Mouse (Mus musculus) forebrain, postnatal 0 days (tissue): ENCODE results near the gene Tubgcp3. TPM values are rescaled to one million over a fixed set of nuclear protein-coding genes. Genes with fewer than 3 reads are reported as not detected.

Source experiments
- ATAC-seq: fragments of 200-750 bp; cut with Nextera tagmentation; 2 replicates; pipeline ENCODE4 v1.8.0; 2017; ENCODE audit warnings: mild to moderate bottlenecking, moderate library complexity
- DNase-seq: peaks from one replicate; pipeline ENCODE4 v3.0.0-alpha.2; 2015
- H3K27ac ChIP-seq: fragments of 300-500 bp; sonication (generic); 2 replicates; pipeline ENCODE4 v1.5.1; 2014; ENCODE audit warnings: low read depth, mild to moderate bottlenecking, antibody characterized with exemption, low read length, moderate library complexity, mixed read lengths
- H3K27me3 ChIP-seq: fragments of 300-500 bp; sonication (generic); 2 replicates; pipeline ENCODE4 v1.6.1; 2014; ENCODE audit warnings: mild to moderate bottlenecking, low read length, mixed read lengths; ENCODE audit not compliant: insufficient read depth
- H3K36me3 ChIP-seq: fragments of 300-500 bp; sonication (generic); 2 replicates; pipeline ENCODE4 v1.6.1; 2014; ENCODE audit warnings: mild to moderate bottlenecking, moderate library complexity; ENCODE audit not compliant: insufficient read depth
- H3K4me1 ChIP-seq: fragments of 300-500 bp; sonication (generic); 2 replicates; pipeline ENCODE4 v1.6.1; 2014; ENCODE audit warnings: antibody characterized with exemption; ENCODE audit not compliant: insufficient read depth
- H3K4me2 ChIP-seq: fragments of 300-500 bp; sonication (generic); 2 replicates; pipeline ENCODE4 v1.6.1; 2014; ENCODE audit warnings: low read depth, mild to moderate bottlenecking, moderate library complexity
- H3K4me3 ChIP-seq: fragments of 300-500 bp; sonication (generic); 2 replicates; pipeline ENCODE4 v1.5.1; 2014; ENCODE audit warnings: low read depth, low read length, mixed read lengths
- H3K9ac ChIP-seq: fragments of 300-500 bp; sonication (generic); 2 replicates; pipeline ENCODE4 v1.6.1; 2014; ENCODE audit warnings: mild to moderate bottlenecking
- H3K9me3 ChIP-seq: fragments of 300-500 bp; sonication (generic); 2 replicates; pipeline ENCODE4 v1.6.1; 2016; ENCODE audit warnings: low read length
- CTCF ChIP-seq: sonication (generic); IDR thresholded peaks from 2 replicates; pipeline ENCODE4 v1.5.1; 2016; ENCODE audit warnings: antibody characterized with exemption, control low read depth, low read depth
- WGBS: fragments of 180-500 bp; shearing (Covaris S2); extraction: QIAGEN DNeasy Blood & Tissue Kit; methylation state at CpG from one replicate; pipeline ENCODE4 v1.1.7; 2014; 5-methylcytosine and 5-hydroxymethylcytosine counted together
- microRNA-seq, 2 experiments: library from miRNA; unstranded; fragments of <30 nt; microRNA quantifications; one replicate each; pipeline ENCODE4; 2016
- polyA plus RNA-seq: library from polyadenylated mRNA; unstranded; fragments of >200 nt; fragmentation: Nextera tagmentation; extraction: Ambion mirVana; gene quantifications from 2 replicates; pipeline ENCODE4 v1.2.1, GENCODE M21; 2015
- total RNA-seq: library from RNA; depleted of rRNA; stranded (reverse); fragments of >200 nt; gene quantifications from 2 replicates; pipeline ENCODE4 v1.2.3, GENCODE M21; 2014; rRNA removed

Tubgcp3 gene
- total and polyA plus RNA-seq, 2 experiments from 2014 or later: 24.4 to 58.0 TPM

GRCm38 (mm10) chr8:12576003-12576402, 96.0 kb downstream of the Tubgcp3 start:
- 59% methylated on average over 5 of the region's 5 CpGs for WGBS
- no peak overlapping the region for H3K9ac ChIP-seq
- H3K9me3 ChIP-seq: no peaks in the 10 kb centered on the region
- TF ChIP-seq CTCF: no peak
- H3K4me1 ChIP-seq: no peaks in the 10 kb centered on the region
- H3K4me3 ChIP-seq: no peak overlapping the region
- no peaks in the 10 kb centered on the region for H3K27me3 ChIP-seq
- no peak for DNase-seq
- no peak overlapping the region for H3K4me2 ChIP-seq
- ATAC-seq: no peak
- no peaks in the 10 kb centered on the region for H3K36me3 ChIP-seq
- no peak overlapping the region for H3K27ac ChIP-seq

GRCm38 (mm10) chr8:12572814-12573534, 99.1 kb downstream of the Tubgcp3 start, which contains the start of gene Spaca7:
Gene Spaca7 (plus strand): TSS chr8:12573029.
- no peaks in the 10 kb centered on the region for H3K4me1 ChIP-seq
- no peak for TF ChIP-seq CTCF
- ATAC-seq: no peak
- DNase-seq: no peak
- H3K36me3 ChIP-seq: no peaks in the 10 kb centered on the region
- WGBS: 81% methylated on average over 14 of the region's 14 CpGs
- H3K27ac ChIP-seq: no peak within 1 kb of the TSS
- H3K9ac ChIP-seq: no peak within 1 kb of the TSS
- no peak within 1 kb of the TSS for H3K4me2 ChIP-seq
- H3K4me3 ChIP-seq: no peak within 1 kb of the TSS
- H3K27me3 ChIP-seq: no peaks in the 10 kb centered on the region
- no peaks in the 10 kb centered on the region for H3K9me3 ChIP-seq

DNA sequence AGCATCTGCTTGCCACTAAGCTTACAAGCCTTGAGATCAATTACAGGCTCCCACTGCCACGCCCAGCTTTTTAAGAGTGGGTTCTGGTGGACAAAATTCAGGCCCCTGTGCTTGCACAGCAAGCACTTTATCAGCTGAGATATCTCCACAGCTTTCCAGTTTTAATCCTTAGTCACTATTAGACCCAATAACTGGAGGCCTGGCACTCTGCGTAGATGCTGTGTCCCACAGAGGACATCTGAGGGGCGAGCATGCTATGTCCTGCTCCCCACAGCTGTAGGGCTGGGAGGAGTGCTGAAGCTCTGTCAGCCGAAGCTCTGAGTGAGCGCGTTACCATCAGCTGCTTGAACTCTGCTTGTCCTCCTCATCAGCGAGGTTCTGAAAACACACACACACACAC, 105.5 kb downstream of the Tubgcp3 start:
- DNase-seq: no peak
- no peak for ATAC-seq
- H3K4me3 ChIP-seq: no peak overlapping the region
- TF ChIP-seq CTCF: no peak
- no peaks in the 10 kb centered on the region for H3K36me3 ChIP-seq
- no peak overlapping the region for H3K9ac ChIP-seq
- no peaks in the 10 kb centered on the region for H3K9me3 ChIP-seq
- H3K4me2 ChIP-seq: no peak overlapping the region
- H3K27me3 ChIP-seq: no peaks in the 10 kb centered on the region
- H3K27ac ChIP-seq: no peak overlapping the region
- no peaks in the 10 kb centered on the region for H3K4me1 ChIP-seq
- WGBS: 58% methylated on average over 7 of the region's 7 CpGs

- no peak overlapping the region for H3K4me3 ChIP-seq
- H3K9ac ChIP-seq: no peak overlapping the region
- ATAC-seq (peak; percentile 69), DNase-seq (peak; percentile 29)
- no peak for TF ChIP-seq CTCF
- no peaks in the 10 kb centered on the region for H3K27me3 ChIP-seq
- H3K36me3 ChIP-seq: no peaks in the 10 kb centered on the region
- H3K4me1 ChIP-seq: no peaks in the 10 kb centered on the region
- H3K4me2 ChIP-seq: no peak overlapping the region
- peak overlapping the region; percentile 35; the same call in 1 of the 2 replicates for H3K27ac ChIP-seq
- H3K9me3 ChIP-seq: no peaks in the 10 kb centered on the region
- WGBS: 20% methylated on average over 10 of the region's 10 CpGs
Observed at GRCm38 (mm10) chr8:12565488-12565887, 106.6 kb downstream of the Tubgcp3 start.

DNA sequence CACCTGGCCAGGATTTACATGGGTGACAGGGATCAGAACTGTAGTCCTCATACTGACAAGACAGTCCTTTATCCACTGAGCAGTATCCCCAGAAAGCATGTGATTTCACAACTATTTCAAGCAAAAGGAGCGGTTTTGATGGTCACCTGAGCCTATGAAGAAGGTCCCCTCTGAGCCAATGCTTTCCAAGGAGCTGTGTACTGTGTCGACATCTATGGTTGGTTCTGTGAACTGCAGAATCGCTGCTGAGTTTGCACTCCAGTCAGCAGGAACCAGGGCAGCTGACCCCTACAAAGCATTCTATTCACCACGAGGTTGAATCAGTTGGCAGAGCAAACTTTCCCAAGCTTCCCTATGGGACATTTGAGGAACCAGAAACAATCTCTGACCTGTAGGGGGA, 107.7 kb downstream of the Tubgcp3 start:
- no peak overlapping the region for H3K9ac ChIP-seq
- TF ChIP-seq CTCF: peak; percentile 98
- no peaks in the 10 kb centered on the region for H3K27me3 ChIP-seq
- H3K27ac ChIP-seq: no peak overlapping the region
- no peaks in the 10 kb centered on the region for H3K36me3 ChIP-seq
- no peaks in the 10 kb centered on the region for H3K4me1 ChIP-seq
- no peaks in the 10 kb centered on the region for H3K9me3 ChIP-seq
- WGBS: 3% methylated on average over 4 of the region's 4 CpGs
- ATAC-seq (peak; percentile 84), DNase-seq (peak; percentile 86)
- no peak overlapping the region for H3K4me3 ChIP-seq
- no peak overlapping the region for H3K4me2 ChIP-seq

Small RNAs within 50 kb of the gene (microRNA-seq; reads per million reads assigned to microRNA genes)
- gene Gm26483: 0 reads per million in 2 experiments

Other genes starting within 250 kb of the Tubgcp3 start
- not detected in 2 replicates for gene Spaca7, start 99.2 kb downstream of the Tubgcp3 start, total RNA-seq
- not detected in 2 replicates for gene Spaca7, start 99.2 kb downstream of the Tubgcp3 start, polyA plus RNA-seq
- 26.1 and 36.1 TPM in 2 replicates for gene Atp11a, start 84.8 kb upstream of the Tubgcp3 start, total RNA-seq
- gene Atp11a, start 84.8 kb upstream of the Tubgcp3 start, polyA plus RNA-seq: 7.2 and 10.5 TPM in 2 replicates
- 371 and 376 TPM in 2 replicates for gene Mcf2l, start 201.6 kb upstream of the Tubgcp3 start, total RNA-seq
- 89.6 and 118 TPM in 2 replicates for gene Mcf2l, start 201.6 kb upstream of the Tubgcp3 start, polyA plus RNA-seq